Mouse (Mus musculus) embryonic facial prominence, embryonic 12.5 days (tissue): ENCODE results near the gene Rassf3. TPM values are rescaled to one million over a fixed set of nuclear protein-coding genes. Genes with fewer than 3 reads are reported as not detected.
A peak's percentile ranks its signal among the peaks of the same experiment; 100 is the strongest.

Experiments
- ATAC-seq: fragments of 200-750 bp; cut with Nextera tagmentation; 2 replicates; pipeline ENCODE4 v1.8.0; 2017; ENCODE audit not compliant: insufficient number of reproducible peaks, insufficient read depth, low FRiP score, low TSS enrichment
- H3K27ac ChIP-seq: fragments of 300-500 bp; sonication (generic); 2 replicates; pipeline ENCODE4 v1.5.1; 2016; ENCODE audit warnings: mild to moderate bottlenecking
- H3K27me3 ChIP-seq: fragments of 300-500 bp; sonication (generic); 2 replicates; pipeline ENCODE4 v1.6.1; 2016; ENCODE audit warnings: mild to moderate bottlenecking, moderate library complexity
- H3K36me3 ChIP-seq: fragments of 300-500 bp; sonication (generic); 2 replicates; pipeline ENCODE4 v1.6.1; 2016; ENCODE audit warnings: mild to moderate bottlenecking
- H3K4me1 ChIP-seq: fragments of 300-500 bp; sonication (generic); 2 replicates; pipeline ENCODE4 v1.6.1; 2016
- H3K4me2 ChIP-seq: fragments of 300-500 bp; sonication (generic); replicated peaks from 2 replicates; pipeline ENCODE4 v1.6.1; 2016; ENCODE audit warnings: mild to moderate bottlenecking, moderate library complexity
- H3K4me3 ChIP-seq: fragments of 300-500 bp; sonication (generic); 2 replicates; pipeline ENCODE4 v1.5.1; 2016; ENCODE audit warnings: mild to moderate bottlenecking
- H3K9ac ChIP-seq: fragments of 300-500 bp; sonication (generic); 2 replicates; pipeline ENCODE4 v1.6.1; 2016; ENCODE audit warnings: mild to moderate bottlenecking, moderate library complexity
- H3K9me3 ChIP-seq: fragments of 300-500 bp; sonication (generic); 2 replicates; pipeline ENCODE4 v1.6.1; 2016; ENCODE audit warnings: mild to moderate bottlenecking, moderate library complexity
- WGBS: fragments of 180-500 bp; shearing (Covaris S2); methylation state at CpG from one replicate; pipeline ENCODE4 v1.1.7; 2016; 5-methylcytosine and 5-hydroxymethylcytosine counted together
- polyA plus RNA-seq: library from polyadenylated mRNA; unstranded; fragments of >200 nt; fragmentation: Nextera tagmentation; extraction: Ambion mirVana; gene quantifications from 2 replicates; pipeline ENCODE4 v1.2.1, GENCODE M21; 2016

Rassf3 gene
- polyA plus RNA-seq, 1 experiment from 2014 or later, result 23.1 TPM

DNA sequence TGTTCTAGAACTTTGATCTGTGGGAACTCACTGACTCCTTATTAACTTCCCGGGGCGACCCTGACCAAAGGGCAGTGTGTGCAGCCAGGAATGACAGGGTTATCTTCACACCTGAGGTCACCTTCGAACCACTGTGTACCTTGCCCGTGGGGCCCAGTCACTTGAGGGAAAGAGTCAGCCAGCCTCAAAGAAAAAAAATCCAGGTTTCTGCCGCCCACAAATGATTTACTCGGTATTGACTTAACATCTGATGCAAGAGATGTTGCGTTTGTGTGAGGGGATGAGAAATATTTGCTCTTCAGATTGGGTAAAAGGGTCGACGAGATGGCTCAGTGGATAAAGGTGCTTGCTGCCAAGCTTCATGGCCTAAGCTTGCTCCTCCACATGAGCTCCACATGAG is 10.2 kb upstream of the Rassf3 start:
- Histone ChIP-seq H3K9ac (no peak overlapping the region), H3K27me3 (no peaks in the 10 kb centered on the region), H3K4me3 (no peak overlapping the region), H3K4me1 (no peaks in the 10 kb centered on the region), H3K36me3 (no peaks in the 10 kb centered on the region), H3K9me3 (no peaks in the 10 kb centered on the region), H3K4me2 (no peak overlapping the region), H3K27ac (no peak overlapping the region)
- 88% methylated on average over 9 of the region's 9 CpGs for WGBS
- ATAC-seq, result no peak

GRCm38 (mm10) chr10:121483364-121483763 is 7.2 kb upstream of the Rassf3 start:
- H3K27ac ChIP-seq, result no peak overlapping the region
- H3K4me2 ChIP-seq, result no peak overlapping the region
- no peak overlapping the region for H3K4me3 ChIP-seq
- no peaks in the 10 kb centered on the region for H3K27me3 ChIP-seq
- no peaks in the 10 kb centered on the region for H3K36me3 ChIP-seq
- H3K9ac ChIP-seq, result no peak overlapping the region
- no peaks in the 10 kb centered on the region for H3K4me1 ChIP-seq
- WGBS, result 76% methylated on average over 1 of the region's 1 CpGs
- ATAC-seq, result no peak
- no peaks in the 10 kb centered on the region for H3K9me3 ChIP-seq

DNA sequence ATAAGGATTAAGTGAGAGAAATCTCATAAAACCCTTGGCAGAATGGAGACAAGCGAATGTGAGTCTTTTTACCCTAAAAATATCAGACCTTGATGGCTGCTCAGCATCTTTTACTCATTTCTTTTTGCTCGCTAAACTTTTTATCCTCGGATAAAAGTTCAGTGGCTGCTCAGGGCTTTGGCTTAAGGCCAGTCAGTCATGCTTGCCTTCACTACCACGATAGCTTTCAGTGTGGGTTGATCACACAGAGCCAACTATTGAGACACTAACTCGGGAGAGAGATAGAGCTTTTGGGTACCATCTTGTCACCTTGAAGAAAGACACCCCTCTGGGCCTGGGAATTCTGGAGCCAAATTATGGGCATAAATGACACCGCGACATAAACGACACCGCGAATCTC is 5.0 kb upstream of the Rassf3 start:
- no peaks in the 10 kb centered on the region for H3K9me3 ChIP-seq
- H3K4me2 ChIP-seq, result no peak overlapping the region
- H3K4me3 ChIP-seq, result no peak overlapping the region
- peaks cover 6% of the 10 kb centered on the region; the same call in 1 of the 2 replicates for H3K4me1 ChIP-seq
- 89% methylated on average over 10 of the region's 10 CpGs for WGBS
- H3K27ac ChIP-seq, result no peak overlapping the region
- ATAC-seq, result no peak
- no peak overlapping the region for H3K9ac ChIP-seq
- H3K36me3 ChIP-seq, result no peaks in the 10 kb centered on the region
- H3K27me3 ChIP-seq, result no peaks in the 10 kb centered on the region

GRCm38 (mm10) chr10:121479987-121480386 is 3.8 kb upstream of the Rassf3 start:
- ATAC-seq, result no peak
- Histone ChIP-seq H3K4me3 (no peak overlapping the region), H3K27ac (no peak overlapping the region), H3K36me3 (no peaks in the 10 kb centered on the region), H3K4me2 (no peak overlapping the region), H3K9me3 (no peaks in the 10 kb centered on the region), H3K9ac (no peak overlapping the region), H3K27me3 (no peaks in the 10 kb centered on the region), H3K4me1 (peaks cover 6% of the 10 kb centered on the region; the same call in 1 of the 2 replicates)
- WGBS, result 97% methylated on average over 1 of the region's 1 CpGs

GRCm38 (mm10) chr10:121477433-121477832 is 1.3 kb upstream of the Rassf3 start:
- Histone ChIP-seq H3K4me2 (no peak overlapping the region; the same call in 1 of the 2 replicates), H3K27me3 (no peaks in the 10 kb centered on the region), H3K4me3 (no peak overlapping the region), H3K4me1 (peaks cover 25% of the 10 kb centered on the region), H3K36me3 (no peaks in the 10 kb centered on the region), H3K9me3 (no peaks in the 10 kb centered on the region), H3K9ac (peak overlapping the region; percentile 1; the same call in 1 of the 2 replicates), H3K27ac (peak overlapping the region; percentile 71)
- no peak for ATAC-seq
- WGBS, result 13% methylated on average over 10 of the region's 10 CpGs

- H3K9ac ChIP-seq, result no peak overlapping the region; the same call in 1 of the 2 replicates
- H3K27me3 ChIP-seq, result no peaks in the 10 kb centered on the region
- no peak for ATAC-seq
- no peaks in the 10 kb centered on the region for H3K9me3 ChIP-seq
- H3K4me3 ChIP-seq, result peak overlapping the region; percentile 96
- peak overlapping the region; percentile 89 for H3K27ac ChIP-seq
- peak overlapping the region; percentile 85 for H3K4me2 ChIP-seq
- H3K4me1 ChIP-seq, result peaks cover 30% of the 10 kb centered on the region
- H3K36me3 ChIP-seq, result no peaks in the 10 kb centered on the region
- 12% methylated on average over 8 of the region's 8 CpGs for WGBS
Observed at GRCm38 (mm10) chr10:121476968-121477337, 806 bp upstream of the Rassf3 start.

GRCm38 (mm10) chr10:121475672-121476146 is 438 bp downstream of the Rassf3 start:
- peak; percentile 44 for ATAC-seq
- WGBS, result under 1% methylated on average over 44 of the region's 45 CpGs
- Histone ChIP-seq H3K27ac (peak overlapping the region; percentile 89), H3K4me3 (peak overlapping the region; percentile 96), H3K4me1 (peaks cover 33% of the 10 kb centered on the region), H3K9me3 (no peaks in the 10 kb centered on the region), H3K4me2 (peak overlapping the region; percentile 85), H3K27me3 (no peaks in the 10 kb centered on the region), H3K9ac (peak overlapping the region; percentile 95), H3K36me3 (no peaks in the 10 kb centered on the region)

DNA sequence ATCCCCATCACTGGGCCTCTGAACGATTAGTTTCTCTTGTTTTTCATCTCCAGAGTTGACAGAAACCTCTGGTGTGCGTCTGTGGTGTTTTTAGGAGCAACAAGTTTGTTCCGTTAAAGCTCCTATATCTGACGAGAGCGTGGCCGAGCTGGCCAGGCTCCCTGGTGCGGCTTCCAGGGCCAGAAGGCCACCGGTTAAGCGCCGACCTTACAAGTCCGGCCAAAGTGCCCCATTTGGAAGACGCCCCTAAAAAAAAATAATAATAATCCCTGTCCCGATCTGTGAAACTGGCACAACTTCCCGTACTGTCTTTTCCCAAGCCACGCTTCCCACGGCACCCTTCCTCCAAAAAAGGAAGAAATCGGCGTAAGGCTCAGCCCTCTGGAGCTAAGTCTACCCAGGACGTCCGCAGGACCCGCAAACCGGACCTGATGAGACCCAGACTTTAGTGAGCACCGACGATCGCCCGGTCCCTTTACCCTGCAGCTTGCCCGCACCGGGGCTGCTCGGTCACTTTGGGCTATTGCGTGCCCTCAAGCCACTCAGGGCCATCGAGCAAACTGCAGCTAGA is 961 bp downstream of the Rassf3 start:
- Histone ChIP-seq H3K9me3 (no peaks in the 10 kb centered on the region), H3K4me2 (peak overlapping the region; percentile 85), H3K9ac (peak overlapping the region; percentile 95), H3K4me1 (peaks cover 34% of the 10 kb centered on the region), H3K27me3 (no peaks in the 10 kb centered on the region), H3K36me3 (no peaks in the 10 kb centered on the region), H3K27ac (peak overlapping the region; percentile 89), H3K4me3 (peak overlapping the region; percentile 96)
- WGBS, result 1% methylated on average over 31 of the region's 31 CpGs
- ATAC-seq, result no peak

- WGBS, result 19% methylated on average over 4 of the region's 4 CpGs
- Histone ChIP-seq H3K36me3 (no peaks in the 10 kb centered on the region), H3K27ac (no peak overlapping the region), H3K9ac (peak overlapping the region; percentile 95), H3K4me2 (peak overlapping the region; percentile 85), H3K4me3 (peak overlapping the region; percentile 96), H3K4me1 (peaks cover 42% of the 10 kb centered on the region), H3K27me3 (no peaks in the 10 kb centered on the region), H3K9me3 (no peaks in the 10 kb centered on the region)
- no peak for ATAC-seq
Observed at GRCm38 (mm10) chr10:121474288-121474687, 1.9 kb downstream of the Rassf3 start.

- Histone ChIP-seq H3K9me3 (no peaks in the 10 kb centered on the region), H3K36me3 (no peaks in the 10 kb centered on the region), H3K4me2 (peak overlapping the region; percentile 85), H3K27ac (no peak overlapping the region), H3K9ac (no peak overlapping the region), H3K4me1 (peaks cover 47% of the 10 kb centered on the region), H3K27me3 (no peaks in the 10 kb centered on the region), H3K4me3 (peak overlapping the region; percentile 96)
- no peak for ATAC-seq
- WGBS, result 45% methylated on average over 12 of the region's 12 CpGs
Observed at GRCm38 (mm10) chr10:121473723-121474215, 2.4 kb downstream of the Rassf3 start.

DNA sequence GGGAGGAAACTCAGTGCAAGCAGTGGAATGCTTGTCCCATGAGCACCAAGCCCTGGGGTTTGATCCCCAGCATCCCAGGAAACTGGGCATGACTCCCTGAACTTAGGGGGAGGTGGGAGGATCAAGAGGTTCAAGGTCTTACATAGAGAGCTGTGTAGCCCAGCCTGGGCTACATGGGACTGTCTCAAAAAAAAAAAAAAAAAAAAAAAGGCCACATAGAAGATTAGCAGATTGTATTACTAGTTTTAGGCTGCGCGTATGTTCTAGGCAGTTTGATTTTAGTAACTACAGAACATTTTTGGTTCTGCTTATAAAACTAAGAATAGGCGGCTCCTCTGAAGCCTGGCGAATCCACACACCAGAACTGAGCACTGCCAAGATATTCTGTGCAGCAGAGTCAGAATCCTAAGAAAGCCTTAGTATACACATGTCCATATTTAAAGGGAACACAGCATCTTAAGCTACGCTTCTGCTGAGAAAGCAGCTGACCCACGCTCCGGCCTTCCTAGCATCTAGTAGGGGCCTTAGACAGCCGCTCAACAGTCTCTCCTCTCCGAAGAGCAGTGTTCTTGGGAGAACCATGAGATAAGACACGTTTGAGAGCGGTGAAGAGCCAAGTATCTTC is 3.4 kb downstream of the Rassf3 start:
- no peak for ATAC-seq
- H3K4me2 ChIP-seq, result no peak overlapping the region
- 81% methylated on average over 11 of the region's 11 CpGs for WGBS
- H3K27ac ChIP-seq, result no peak overlapping the region
- H3K4me3 ChIP-seq, result no peak overlapping the region
- H3K9me3 ChIP-seq, result no peaks in the 10 kb centered on the region
- H3K4me1 ChIP-seq, result peaks cover 57% of the 10 kb centered on the region
- H3K27me3 ChIP-seq, result no peaks in the 10 kb centered on the region
- H3K36me3 ChIP-seq, result no peaks in the 10 kb centered on the region
- H3K9ac ChIP-seq, result no peak overlapping the region

DNA sequence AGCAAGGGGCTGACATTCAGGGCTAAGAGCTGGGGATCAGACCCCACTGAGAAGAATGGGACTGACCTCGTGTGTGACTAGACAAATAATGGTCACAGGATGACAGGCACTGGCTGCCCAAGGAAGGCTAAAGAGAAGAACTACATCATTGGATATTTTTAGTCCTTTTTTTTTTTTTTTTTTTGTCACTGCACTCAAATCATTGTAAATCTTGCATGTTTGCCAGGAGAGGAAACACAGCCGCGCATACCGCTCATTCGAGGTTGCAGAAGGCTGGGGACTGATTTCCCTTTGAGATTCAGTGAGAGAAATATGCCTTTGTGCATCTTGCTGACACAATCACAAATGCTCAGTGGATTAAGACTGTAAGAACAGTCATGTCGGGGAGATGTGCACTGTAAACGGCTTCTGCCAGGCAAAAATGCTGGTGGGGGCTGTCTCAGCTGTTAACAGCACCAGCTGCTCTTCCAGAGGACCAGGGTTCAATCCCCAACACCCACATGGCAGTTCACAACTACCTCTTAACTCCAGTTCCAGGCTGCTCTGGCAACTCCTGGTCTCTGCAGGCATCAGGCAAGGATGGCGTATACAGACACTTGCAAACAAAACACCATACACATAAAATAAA is 4.5 kb downstream of the Rassf3 start:
- Histone ChIP-seq H3K9me3 (no peaks in the 10 kb centered on the region), H3K27me3 (no peaks in the 10 kb centered on the region), H3K36me3 (no peaks in the 10 kb centered on the region), H3K27ac (peak overlapping the region; percentile 76), H3K9ac (no peak overlapping the region), H3K4me1 (peaks cover 60% of the 10 kb centered on the region), H3K4me2 (no peak overlapping the region), H3K4me3 (no peak overlapping the region)
- WGBS, result 52% methylated on average over 8 of the region's 8 CpGs
- no peak for ATAC-seq
